Mouse (Mus musculus) spleen, adult 10 weeks (tissue): ENCODE data around the gene Slc38a7. TPM values are rescaled to one million over a fixed set of nuclear protein-coding genes. Genes with fewer than 3 reads are reported as not detected.

Experiments
- polyA plus RNA-seq: library from polyadenylated mRNA; stranded (reverse); fragments of 350-450 nt; fragmentation: Illumina TruSeq; extraction: RNeasy Lipid Tissue Mini Kit (QIAGEN cat#74804); gene quantifications from one replicate; pipeline ENCODE4 v1.2.3, GENCODE M21; 2015; ENCODE audit warnings: low replicate concordance; ENCODE audit not compliant: insufficient read depth

Gene Slc38a7
- 10.2 TPM for polyA plus RNA-seq

GRCm38 (mm10) chr8:95853102-95853843 lies at the start of gene Slc38a7:
Slc38a7 (minus strand) TSS chr8:95853539.

GRCm38 (mm10) chr8:95888285-95889136 lies 35.2 kb upstream of the Slc38a7 start, which contains the start of gene Got2:
Got2 (minus strand) TSS chr8:95888547.

GRCm38 (mm10) chr8:95825162-95825561 lies 28.2 kb downstream of the Slc38a7 start, which contains the start of gene Sap18b:
Sap18b (plus strand) TSS chr8:95825346.

GRCm38 (mm10) chr8:95807331-95807843 lies 46.0 kb downstream of the Slc38a7 start, which contains the start of gene Cnot1:
Cnot1 (minus strand) TSS chr8:95807464.

Other genes with a start within 250 kb of the Slc38a7 start
- gene Gins3, start 220.1 kb downstream of the Slc38a7 start, polyA plus RNA-seq = 13.2 TPM
- 0.58 TPM for gene Ndrg4, start 176.6 kb downstream of the Slc38a7 start, polyA plus RNA-seq
- gene Setd6, start 137.7 kb downstream of the Slc38a7 start, polyA plus RNA-seq = 46.1 TPM
- gene Cnot1, start 46.1 kb downstream of the Slc38a7 start, polyA plus RNA-seq = 165 TPM
- 8.9 TPM for gene Sap18b, start 28.2 kb downstream of the Slc38a7 start, polyA plus RNA-seq
- 62.2 TPM for gene Got2, start 35.0 kb upstream of the Slc38a7 start, polyA plus RNA-seq